Mouse (Mus musculus) limb, embryonic 14.5 days (tissue): ENCODE results near the gene Zfp937. TPM values are rescaled to one million over a fixed set of nuclear protein-coding genes. Genes with fewer than 3 reads are reported as not detected.
"Not testable (repeated sequence)": the region's sequence is repeated elsewhere in the genome, so short reads cannot be mapped to it uniquely, and the experiment has no call there.

ENCODE experiments used
- ATAC-seq: fragments of 200-750 bp; cut with Nextera tagmentation; 2 replicates; pipeline ENCODE4 v1.8.0; 2017; ENCODE audit warnings: low read depth, moderate number of reproducible peaks, moderate TSS enrichment; ENCODE audit not compliant: low FRiP score
- DNase-seq: peaks from one replicate; pipeline ENCODE4 v3.0.0-alpha.2; 2015; ENCODE audit warnings: low spot score
- H3K27ac ChIP-seq: fragments of 300-500 bp; sonication (generic); replicated peaks from 2 replicates; pipeline ENCODE4 v1.5.1; 2014; ENCODE audit warnings: low read depth, mild to moderate bottlenecking, low read length, moderate library complexity, mixed read lengths
- H3K27me3 ChIP-seq: fragments of 300-500 bp; sonication (generic); 2 replicates; pipeline ENCODE4 v1.6.1; 2014; ENCODE audit warnings: low read length, mixed read lengths; ENCODE audit not compliant: control insufficient read depth, insufficient read depth
- H3K36me3 ChIP-seq: fragments of 300-500 bp; sonication (generic); 2 replicates; pipeline ENCODE4 v1.6.1; 2014; ENCODE audit warnings: mild to moderate bottlenecking, low read length, moderate library complexity, mixed read lengths; ENCODE audit not compliant: control insufficient read depth, insufficient read depth
- H3K4me1 ChIP-seq: fragments of 300-500 bp; sonication (generic); 2 replicates; pipeline ENCODE4 v1.6.1; 2014; ENCODE audit warnings: antibody characterized with exemption, low read length, mixed read lengths; ENCODE audit not compliant: control insufficient read depth, insufficient read depth
- H3K4me2 ChIP-seq: fragments of 300-500 bp; sonication (generic); replicated peaks from 2 replicates; pipeline ENCODE4 v1.6.1; 2014; ENCODE audit warnings: low read depth, mild to moderate bottlenecking, low read length, moderate library complexity; ENCODE audit not compliant: severe bottlenecking
- H3K4me3 ChIP-seq: fragments of 300-500 bp; sonication (generic); replicated peaks from 2 replicates; pipeline ENCODE4 v1.5.1; 2014; ENCODE audit warnings: low read length
- H3K9ac ChIP-seq: fragments of 300-500 bp; sonication (generic); 2 replicates; pipeline ENCODE4 v1.6.1; 2014; ENCODE audit warnings: mild to moderate bottlenecking, low read depth, low read length, moderate library complexity; ENCODE audit not compliant: severe bottlenecking
- H3K9me3 ChIP-seq: fragments of 300-500 bp; sonication (generic); 2 replicates; pipeline ENCODE4 v1.6.1; 2016; ENCODE audit warnings: low read length; ENCODE audit not compliant: control insufficient read depth
- POLR2A ChIP-seq: fragments of 200-500 bp; IDR thresholded peaks from 2 replicates; pipeline ENCODE4 v1.8.0; 2012; ENCODE audit warnings: inconsistent platforms, mild to moderate bottlenecking, moderate library complexity, borderline replicate concordance; ENCODE audit not compliant: insufficient read depth, insufficient read length; ENCODE audit errors: extremely low read depth
- WGBS: fragments of 180-500 bp; shearing (Covaris S2); extraction: QIAGEN DNeasy Blood & Tissue Kit; methylation state at CpG from one replicate; pipeline ENCODE4 v1.1.7; 2014; 5-methylcytosine and 5-hydroxymethylcytosine counted together
- polyA plus RNA-seq, 2 experiments: library from polyadenylated mRNA; depleted of rRNA in 1 of 2; stranded (reverse) in 1 of 2; unstranded in 1 of 2; fragments of >200 nt; fragmentation: Nextera tagmentation in 1 of 2; extraction: Ambion mirVana in 1 of 2; gene quantifications; 2 replicates each; pipeline versions ENCODE4 v1.2.1 to v1.2.3; 2012 to 2014

Gene Zfp937
- polyA plus RNA-seq, 2 experiments = 2.2 to 8.4 TPM

GRCm38 (mm10) chr2:150243211-150243610 is 25.3 kb downstream of the Zfp937 start:
- no peaks in the 10 kb centered on the region for H3K4me1 ChIP-seq
- ATAC-seq = no peak
- H3K9ac ChIP-seq = no peak overlapping the region
- H3K4me2 ChIP-seq = no peak overlapping the region
- H3K27ac ChIP-seq = no peak overlapping the region
- peaks cover 23% of the 10 kb centered on the region for H3K9me3 ChIP-seq
- TF ChIP-seq POLR2A = no peak
- H3K27me3 ChIP-seq = no peaks in the 10 kb centered on the region
- peaks cover 8% of the 10 kb centered on the region for H3K36me3 ChIP-seq
- no peak for DNase-seq
- 89% methylated on average over 2 of the region's 2 CpGs for WGBS
- no peak overlapping the region for H3K4me3 ChIP-seq

- H3K36me3 ChIP-seq, H3K4me1 ChIP-seq, H3K9ac ChIP-seq, H3K4me3 ChIP-seq, H3K27ac ChIP-seq, H3K27me3 ChIP-seq, ATAC-seq, DNase-seq, H3K4me2 ChIP-seq, H3K9me3 ChIP-seq: not testable (repeated sequence)
- 62% methylated on average over 2 of the region's 2 CpGs for WGBS
These were observed 37.6 kb downstream of the Zfp937 start, which contains the start of gene Gm21994 for GRCm38 (mm10) chr2:150255491-150255890. Gm21994 (minus strand) TSS chr2:150255591.

GRCm38 (mm10) chr2:150256861-150257260 is 39.0 kb downstream of the Zfp937 start:
- ATAC-seq, H3K4me2 ChIP-seq, H3K9me3 ChIP-seq, H3K27me3 ChIP-seq, H3K4me3 ChIP-seq, H3K27ac ChIP-seq, H3K4me1 ChIP-seq, H3K36me3 ChIP-seq, DNase-seq, H3K9ac ChIP-seq: not testable (repeated sequence)
- 68% methylated on average over 2 of the region's 2 CpGs for WGBS

- not testable (repeated sequence) for H3K9ac ChIP-seq
These were observed 39.4 kb downstream of the Zfp937 start, which contains the start of gene Gm14124 for GRCm38 (mm10) chr2:150257291-150257690. Gm14124 (plus strand) TSS chr2:150257517.

More at GRCm38 (mm10) chr2:150257291-150257690, 39.4 kb downstream of the Zfp937 start, which contains the start of gene Gm14124:
- H3K36me3 ChIP-seq, H3K27me3 ChIP-seq, DNase-seq, ATAC-seq, H3K27ac ChIP-seq, H3K4me2 ChIP-seq, H3K4me3 ChIP-seq, H3K4me1 ChIP-seq, H3K9me3 ChIP-seq: not testable (repeated sequence)
- 69% methylated on average over 4 of the region's 4 CpGs for WGBS

Other genes with a start within 250 kb of the Zfp937 start
- 1.8 and 2.7 TPM in 2 replicates for gene Zfp120, start 81.4 kb upstream of the Zfp937 start, polyA plus RNA-seq (2012; rRNA removed)
- gene Zfp120, start 81.4 kb upstream of the Zfp937 start, polyA plus RNA-seq (2014; fragmentation: Nextera tagmentation; extraction: Ambion mirVana) = 9.1 and 10.4 TPM in 2 replicates
- gene Gm10770, start 38.4 kb upstream of the Zfp937 start, polyA plus RNA-seq (2012; rRNA removed) = not detected in 2 replicates
- gene Gm10770, start 38.4 kb upstream of the Zfp937 start, polyA plus RNA-seq (2014; fragmentation: Nextera tagmentation; extraction: Ambion mirVana) = not detected in 2 replicates
- 0.06 TPM in 1 of 2 replicates, not detected in the other for gene Gm14139, start 36.3 kb upstream of the Zfp937 start, polyA plus RNA-seq (2012; rRNA removed)
- not detected in 2 replicates for gene Gm14139, start 36.3 kb upstream of the Zfp937 start, polyA plus RNA-seq (2014; fragmentation: Nextera tagmentation; extraction: Ambion mirVana)
- 2.0 and 2.4 TPM in 2 replicates for gene Gm21994, start 37.5 kb downstream of the Zfp937 start, polyA plus RNA-seq (2012; rRNA removed)
- 3.5 and 4.4 TPM in 2 replicates for gene Gm21994, start 37.5 kb downstream of the Zfp937 start, polyA plus RNA-seq (2014; fragmentation: Nextera tagmentation; extraction: Ambion mirVana)
- 0.05 and 0.06 TPM in 2 replicates for gene Gm14124, start 39.4 kb downstream of the Zfp937 start, polyA plus RNA-seq (2012; rRNA removed)
- 0.07 TPM in 1 of 2 replicates, not detected in the other for gene Gm14124, start 39.4 kb downstream of the Zfp937 start, polyA plus RNA-seq (2014; fragmentation: Nextera tagmentation; extraction: Ambion mirVana)
- gene Gm10130, start 105.6 kb downstream of the Zfp937 start, polyA plus RNA-seq (2012; rRNA removed) = 0.45 and 0.67 TPM in 2 replicates
- 1.9 and 3.6 TPM in 2 replicates for gene Gm10130, start 105.6 kb downstream of the Zfp937 start, polyA plus RNA-seq (2014; fragmentation: Nextera tagmentation; extraction: Ambion mirVana)
- 2.7 and 2.8 TPM in 2 replicates for gene 3300002I08Rik, start 144.7 kb downstream of the Zfp937 start, polyA plus RNA-seq (2012; rRNA removed)
- 9.0 TPM in 2 replicates for gene 3300002I08Rik, start 144.7 kb downstream of the Zfp937 start, polyA plus RNA-seq (2014; fragmentation: Nextera tagmentation; extraction: Ambion mirVana)
- gene Zfp442, start 233.4 kb downstream of the Zfp937 start, polyA plus RNA-seq (2012; rRNA removed) = 1.2 and 1.5 TPM in 2 replicates
- 6.7 and 7.6 TPM in 2 replicates for gene Zfp442, start 233.4 kb downstream of the Zfp937 start, polyA plus RNA-seq (2014; fragmentation: Nextera tagmentation; extraction: Ambion mirVana)